Mouse (Mus musculus): ENCODE data around the gene Med27.

Gene Med27

GRCm38 (mm10) chr2:29346629-29347271 is at the start of gene Med27:
Gene Med27 (plus strand): TSS chr2:29346819.
- peak; percentile 99 for DNase-seq (ENCODE audit: low spot score in 2 of 2)

DNA sequence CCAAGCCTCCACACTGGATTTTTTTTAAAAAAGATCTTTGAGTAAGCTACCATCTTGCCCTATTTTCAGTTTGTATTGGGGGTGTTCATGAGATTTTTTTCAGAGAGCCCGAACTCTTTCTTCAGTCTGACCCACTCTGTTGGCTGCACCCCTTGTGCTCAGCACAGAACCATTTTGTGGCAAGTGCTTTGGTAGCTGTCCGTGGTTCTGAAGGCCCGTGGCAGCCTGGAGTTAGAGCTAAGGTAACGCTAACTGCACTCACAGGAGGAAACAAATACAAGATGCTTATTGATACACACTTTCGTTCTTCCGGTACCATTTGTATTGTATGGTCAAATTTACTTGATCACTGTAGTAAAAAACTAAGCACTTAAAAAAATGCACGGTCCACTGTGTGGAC is 36.7 kb upstream of the Med27 start:
- no peak for DNase-seq (ENCODE audit: low spot score in 2 of 2)

- DNase-seq (ENCODE audit: low spot score in 2 of 2), result no peak
These were observed 34.6 kb upstream of the Med27 start for GRCm38 (mm10) chr2:29312058-29312457.

DNA sequence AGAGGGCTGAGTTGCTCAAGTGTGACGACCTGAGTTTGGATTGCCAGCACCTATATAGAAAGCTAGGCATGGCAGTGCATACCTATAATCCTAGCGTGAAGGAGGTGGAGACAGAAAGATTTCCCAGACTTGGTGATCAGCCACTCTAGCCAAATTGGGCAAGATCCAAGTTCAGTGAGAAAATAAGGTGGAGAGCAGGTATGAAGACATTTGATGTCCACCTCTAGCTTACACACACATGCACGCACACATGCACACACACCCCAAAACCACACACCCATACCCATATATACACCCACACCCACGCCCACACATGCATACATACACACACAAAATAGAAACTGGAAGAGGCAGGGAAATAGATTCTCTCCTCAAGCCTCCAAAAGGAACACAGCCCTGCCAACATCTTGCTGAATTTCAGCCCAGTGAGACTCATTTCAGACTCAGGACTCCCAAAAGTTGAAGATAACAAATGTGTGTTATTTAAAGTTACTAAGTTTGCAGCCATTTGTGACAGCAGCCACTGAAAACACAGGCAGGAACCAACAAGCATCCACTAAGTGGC is 28.6 kb upstream of the Med27 start:
- peak; percentile 64 to 72 for DNase-seq (ENCODE audit: low spot score in 2 of 2)

GRCm38 (mm10) chr2:29318596-29318995 is 28.0 kb upstream of the Med27 start:
- DNase-seq (ENCODE audit: low spot score in 2 of 2), result no peak

DNA sequence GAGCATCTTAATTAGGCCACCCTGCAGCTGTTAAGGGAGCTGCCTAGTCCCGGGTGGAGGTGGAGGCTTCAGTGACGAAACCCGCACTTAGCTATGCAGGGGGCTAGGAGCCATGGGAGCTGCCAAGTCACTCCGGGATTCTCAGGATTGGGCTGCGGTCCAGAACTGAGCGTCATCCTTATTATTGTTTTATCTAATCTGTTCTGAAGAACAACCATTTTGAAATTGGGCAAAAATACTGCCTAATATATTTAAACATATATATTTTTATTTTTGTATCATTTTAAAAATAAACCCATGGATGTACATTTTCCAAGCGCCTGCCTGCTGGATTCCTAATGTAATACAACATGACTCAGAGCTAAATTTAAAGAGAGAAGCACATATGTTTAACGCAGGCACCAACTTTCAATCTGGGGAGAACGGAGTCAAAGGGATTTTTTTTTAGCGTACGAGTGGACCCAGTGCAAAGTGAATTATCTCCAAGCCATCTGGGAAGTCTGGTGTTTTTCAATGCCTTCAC is 26.3 kb upstream of the Med27 start:
- DNase-seq (ENCODE audit: low spot score in 2 of 2), result peak; percentile 87 to 89

DNA sequence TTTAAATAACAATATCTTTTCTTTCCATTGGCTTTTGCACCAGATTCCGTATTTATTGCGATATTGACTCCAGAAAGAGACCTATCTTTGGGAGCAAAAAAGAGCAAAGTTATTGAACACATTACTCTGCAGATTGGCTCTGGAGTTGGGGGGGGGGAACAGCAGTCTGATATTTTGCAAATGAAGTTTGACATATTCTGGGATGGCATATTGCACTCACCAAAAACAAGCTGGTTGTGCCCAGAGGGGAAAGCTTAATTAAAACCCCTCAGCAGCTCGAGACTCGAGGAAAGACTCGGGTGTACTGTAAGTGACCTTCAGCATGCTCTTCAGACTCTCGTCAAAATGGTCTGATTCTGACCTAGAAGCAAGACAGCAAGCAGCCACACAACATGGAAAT is 25.8 kb upstream of the Med27 start:
- DNase-seq (ENCODE audit: low spot score in 2 of 2), result no peak

- DNase-seq (ENCODE audit: low spot score in 2 of 2), result no peak
These were observed 22.2 kb upstream of the Med27 start for GRCm38 (mm10) chr2:29324456-29324855.

DNA sequence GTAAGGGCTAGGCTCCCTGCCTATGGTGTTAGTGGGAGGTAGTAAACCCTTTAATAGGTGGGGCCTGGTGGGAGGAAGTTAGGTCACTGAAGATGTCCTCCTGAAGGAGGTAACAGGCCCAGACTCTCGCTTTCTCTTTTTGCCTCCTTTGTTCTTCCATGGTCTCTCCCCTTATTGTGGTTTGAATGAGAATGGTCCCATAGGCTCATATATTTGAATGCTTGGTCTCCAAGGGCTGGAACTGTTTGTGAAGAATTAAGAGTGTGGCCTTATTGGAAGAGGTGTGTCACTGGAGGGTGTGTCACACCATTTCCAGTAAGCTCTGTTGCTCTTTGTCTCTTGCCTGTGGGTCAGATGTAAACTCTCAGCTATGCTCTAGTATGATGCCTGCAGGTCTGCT is 16.1 kb upstream of the Med27 start:
- no peak for DNase-seq (ENCODE audit: low spot score in 2 of 2)

DNA sequence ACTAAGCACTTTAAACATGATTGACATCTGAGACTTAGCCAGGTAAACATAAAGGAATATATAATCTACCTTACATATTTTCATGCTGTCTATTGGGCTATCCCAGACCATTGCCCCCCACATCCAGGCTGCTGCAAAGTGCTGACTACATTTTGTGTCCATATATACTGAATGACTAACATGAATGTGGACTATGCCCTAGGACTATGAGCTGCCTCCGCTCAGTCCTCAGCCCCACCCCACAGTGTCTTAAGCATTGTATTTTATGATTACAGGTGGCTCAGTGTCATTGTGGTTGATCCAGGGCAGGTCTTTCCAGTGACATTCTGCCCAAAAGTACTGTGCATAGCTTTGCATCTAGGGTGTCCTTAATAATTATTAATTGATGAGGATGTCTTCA is 8.2 kb upstream of the Med27 start:
- DNase-seq (ENCODE audit: low spot score in 2 of 2), result no peak

- DNase-seq (ENCODE audit: low spot score in 2 of 2), result no peak
These were observed 12.2 kb downstream of the Med27 start for GRCm38 (mm10) chr2:29358696-29359375.

GRCm38 (mm10) chr2:29360956-29361355 is 14.3 kb downstream of the Med27 start:
- DNase-seq (ENCODE audit: low spot score in 2 of 2), result no peak

DNA sequence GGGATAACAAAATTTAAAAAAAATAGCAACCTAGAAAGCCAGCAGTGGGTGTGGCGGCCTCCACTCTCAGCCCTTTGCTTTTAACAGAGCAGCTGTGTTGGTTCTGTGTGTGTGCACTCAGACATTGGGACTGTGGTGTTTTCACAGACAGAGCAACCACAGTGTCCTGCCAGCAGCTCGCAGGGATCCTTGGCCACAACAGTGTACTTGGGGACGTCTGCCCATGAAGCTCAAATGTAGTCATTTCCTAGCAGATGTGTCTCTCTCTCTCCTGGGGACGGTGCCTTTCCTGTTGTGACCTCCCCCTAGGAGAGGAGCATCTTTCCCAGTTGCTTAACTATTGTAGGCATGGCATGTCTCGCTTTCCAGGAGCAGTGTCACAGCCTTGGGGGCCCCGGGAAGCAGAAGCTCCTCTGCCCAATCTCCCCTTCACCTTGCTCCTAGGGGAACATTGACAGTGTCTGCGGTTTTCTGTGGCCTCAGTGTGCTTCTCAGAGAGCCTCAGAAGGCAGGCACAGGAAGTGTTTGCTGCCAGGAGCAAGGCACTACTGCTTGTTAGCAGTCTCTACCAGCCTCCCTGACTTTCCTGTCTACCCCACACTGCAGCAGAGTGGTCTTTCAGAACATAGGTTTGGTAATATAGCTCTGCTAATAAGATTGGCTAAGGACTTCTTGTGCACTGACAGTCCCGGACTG is 18.5 kb downstream of the Med27 start:
- no peak for DNase-seq (ENCODE audit: low spot score in 2 of 2)

DNA sequence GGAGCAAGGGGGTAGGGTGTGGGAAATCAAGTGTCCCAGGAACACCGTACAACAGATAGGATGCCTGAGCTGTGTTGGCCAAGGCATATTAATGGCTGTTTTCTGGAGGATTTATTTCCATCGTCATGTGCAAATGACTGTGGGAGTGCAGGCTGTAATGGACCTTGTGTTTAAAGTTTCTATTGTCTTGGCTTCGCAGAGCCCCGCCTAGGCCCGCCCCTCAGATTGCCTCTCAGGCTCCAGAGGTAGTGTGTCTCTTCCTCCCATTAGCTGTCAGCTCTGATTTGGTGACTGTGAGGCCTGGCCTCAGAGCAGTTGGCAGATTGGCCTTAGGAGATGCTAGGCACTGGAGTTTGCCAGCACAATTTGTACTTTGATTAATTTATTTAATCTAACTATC is 22.1 kb downstream of the Med27 start:
- no peak for DNase-seq (ENCODE audit: low spot score in 2 of 2)

DNA sequence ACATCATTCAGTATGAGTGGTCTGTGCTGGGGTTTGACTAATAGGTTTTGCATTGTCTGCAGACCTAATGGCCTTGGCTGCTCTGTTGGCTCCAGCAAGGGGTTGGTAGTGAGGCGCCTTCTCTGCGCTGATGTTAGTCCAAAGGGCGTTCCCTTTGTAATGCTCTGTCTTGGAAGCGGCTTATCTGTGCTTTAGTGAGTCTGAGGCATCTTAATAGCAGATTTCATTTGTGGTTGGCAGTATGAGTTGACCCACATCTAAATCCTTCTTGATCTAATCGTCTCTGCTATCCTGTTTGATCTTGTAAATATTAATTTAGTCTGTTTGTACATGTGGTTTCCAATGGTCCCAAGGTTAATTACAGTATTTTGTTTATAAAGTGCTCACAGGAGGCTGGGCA is 25.6 kb downstream of the Med27 start:
- no peak for DNase-seq (ENCODE audit: low spot score in 2 of 2)

DNA sequence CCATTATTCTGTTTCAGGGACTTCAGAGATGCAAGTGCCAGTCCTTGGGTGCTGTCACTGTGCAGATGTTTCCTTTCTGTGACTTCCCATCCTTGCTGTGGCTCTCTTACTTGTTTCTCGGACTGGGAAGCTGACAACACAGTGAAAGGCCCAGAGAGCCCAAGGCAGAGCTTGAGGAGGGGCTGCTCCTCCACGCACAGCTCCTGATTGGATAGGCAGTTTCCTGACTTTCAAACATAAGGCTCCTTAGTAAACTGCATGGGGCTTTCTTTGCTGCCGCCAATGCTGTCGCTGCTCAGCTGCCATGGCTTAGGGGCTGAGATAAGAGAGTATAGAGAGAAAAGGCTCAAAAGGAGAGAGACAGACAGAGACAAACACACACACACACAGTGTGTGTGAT is 35.1 kb downstream of the Med27 start:
- no peak for DNase-seq (ENCODE audit: low spot score in 2 of 2)

DNA sequence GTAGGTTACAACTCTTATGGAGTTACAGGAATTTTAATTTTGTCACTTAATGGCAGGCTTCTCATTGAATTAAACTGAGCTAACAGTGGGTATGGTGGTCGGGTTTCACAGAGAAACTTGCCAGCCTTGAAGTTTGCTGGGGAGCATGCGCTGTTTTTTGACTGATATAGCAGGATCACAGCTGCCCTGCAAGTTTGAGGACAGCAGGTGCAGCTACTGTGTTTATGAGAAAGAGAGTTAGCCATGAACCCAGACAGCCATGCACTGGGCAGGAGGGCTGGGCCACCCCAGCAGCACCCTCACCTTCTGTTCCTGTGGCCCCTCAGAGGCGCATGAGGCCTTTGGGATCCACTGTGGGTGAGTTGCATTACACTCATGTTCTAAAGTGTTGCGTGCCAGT is 36.0 kb downstream of the Med27 start:
- DNase-seq (ENCODE audit: low spot score in 2 of 2), result no peak

DNA sequence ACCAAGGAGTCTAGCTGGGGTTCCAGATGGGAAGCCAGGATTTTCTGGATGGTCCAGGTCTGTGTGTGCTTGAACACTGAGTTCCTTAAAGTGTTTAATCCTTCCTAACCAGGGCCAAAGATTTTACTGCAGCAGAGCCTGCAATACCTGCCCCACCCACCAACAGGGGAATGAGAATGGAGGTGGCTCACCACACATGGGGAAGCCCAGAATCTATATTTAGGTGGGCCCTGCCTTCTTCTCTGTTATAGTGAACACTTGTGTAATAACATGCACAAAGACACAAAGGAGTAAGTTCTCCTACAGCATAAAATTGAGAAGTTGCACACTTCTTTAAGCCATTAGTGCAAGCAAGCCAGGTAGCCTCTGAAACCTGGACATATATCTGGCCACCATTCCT is 36.5 kb downstream of the Med27 start:
- no peak for DNase-seq (ENCODE audit: low spot score in 2 of 2)

DNA sequence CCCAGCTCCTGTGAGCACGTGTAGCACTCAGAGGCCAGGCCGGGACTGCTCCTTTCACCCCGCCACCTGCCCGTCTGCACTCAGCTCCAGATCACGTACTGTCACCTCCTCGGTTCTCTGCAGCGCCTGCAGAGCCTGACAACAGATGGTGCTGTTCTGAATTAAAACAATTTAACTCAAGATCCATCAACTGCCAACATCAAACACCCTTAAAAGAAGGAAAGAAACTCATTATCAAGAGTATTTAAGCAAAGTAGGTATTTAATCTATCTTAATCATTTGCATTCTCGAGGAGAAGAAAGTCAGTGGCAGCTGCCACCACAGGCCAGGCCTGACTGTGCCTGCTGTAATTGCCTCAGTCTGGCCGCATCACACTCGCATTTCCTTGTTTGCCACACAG is 38.8 kb downstream of the Med27 start:
- no peak for DNase-seq (ENCODE audit: low spot score in 2 of 2)

DNA sequence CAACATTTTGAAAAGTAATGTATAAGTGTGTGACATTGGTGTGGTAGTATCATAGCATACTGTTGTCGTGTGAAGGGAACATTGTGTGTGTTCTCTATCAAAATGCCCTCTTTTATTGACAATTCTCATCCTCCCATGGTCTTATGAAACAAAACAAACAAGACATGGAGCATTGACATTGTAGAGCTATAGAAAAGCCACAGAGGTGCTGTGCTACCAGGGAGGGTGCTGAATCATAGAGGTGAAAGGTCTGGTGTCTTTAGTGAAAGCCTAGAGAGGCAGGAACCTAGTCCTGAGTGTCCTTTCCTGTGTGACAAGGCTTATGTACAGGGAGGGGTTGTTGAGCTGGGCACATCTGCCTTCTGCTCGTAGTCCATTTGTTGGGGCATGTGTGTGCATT is 40.6 kb downstream of the Med27 start:
- DNase-seq (ENCODE audit: low spot score in 2 of 2), result no peak

DNA sequence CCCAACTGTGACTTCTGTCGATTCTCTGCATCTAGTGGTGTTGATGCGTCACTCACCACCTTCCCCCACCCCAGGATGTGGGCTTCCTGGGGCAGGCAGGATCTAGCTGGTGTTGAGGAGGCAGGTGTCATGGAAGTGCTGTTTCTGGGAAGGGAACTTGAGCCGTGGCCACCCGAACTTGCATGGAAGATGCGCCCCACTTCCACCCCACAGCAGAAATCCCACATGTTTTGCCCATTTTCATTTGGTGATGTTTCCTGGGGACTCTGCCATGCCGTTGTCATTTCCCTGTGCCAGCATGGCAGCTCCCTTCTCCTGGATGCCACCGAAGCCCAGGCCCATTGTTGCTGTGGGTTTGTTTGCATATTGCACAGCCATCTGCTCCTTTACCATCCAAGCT is 42.3 kb downstream of the Med27 start:
- DNase-seq (ENCODE audit: low spot score in 2 of 2), result peak; percentile 50 to 56

DNA sequence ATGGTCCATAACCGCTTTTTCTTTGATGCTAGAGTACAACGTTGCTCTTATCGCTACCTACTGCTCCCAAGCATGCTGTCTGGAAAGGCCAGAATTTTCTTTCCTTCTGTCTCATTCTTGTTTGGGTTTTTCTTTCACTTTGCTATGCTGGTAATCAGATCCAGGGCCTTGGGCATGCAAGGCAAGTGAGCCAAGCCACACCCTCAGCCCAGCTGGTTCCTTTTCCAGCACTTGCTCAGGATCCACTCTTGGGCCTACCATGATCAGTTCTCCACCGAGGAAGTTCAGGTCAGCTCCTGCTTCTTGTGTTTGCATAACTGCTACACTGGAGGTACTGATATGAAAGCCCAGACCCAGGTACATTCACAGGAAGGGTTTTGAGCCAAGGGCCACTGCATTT is 44.5 kb downstream of the Med27 start:
- no peak for DNase-seq (ENCODE audit: low spot score in 2 of 2)

DNA sequence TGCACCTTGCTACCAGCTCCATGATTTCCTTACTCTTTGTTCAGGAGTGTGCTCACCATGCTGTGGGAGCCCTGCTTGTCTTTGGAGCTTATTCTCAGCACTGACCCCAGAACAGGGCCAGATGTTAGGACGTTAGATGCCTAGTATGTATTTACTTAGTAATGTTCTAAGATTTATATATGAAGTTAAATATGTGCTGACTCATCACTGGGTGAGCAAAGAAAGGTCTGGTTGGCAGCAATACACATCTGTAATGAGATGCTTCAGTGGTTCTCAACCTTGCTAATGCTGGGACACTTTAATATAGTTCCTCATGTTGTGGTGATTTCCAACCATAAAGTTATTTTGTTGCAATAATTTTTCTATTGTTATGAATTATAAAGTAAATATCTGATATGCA is 45.4 kb downstream of the Med27 start:
- DNase-seq (ENCODE audit: low spot score in 2 of 2), result no peak

Measured in right cerebral cortex, postnatal 10 days (tissue).